Mouse (Mus musculus) small intestine, adult 2 months (tissue): ENCODE measurements around the gene Idnk. TPM values are rescaled to one million over a fixed set of nuclear protein-coding genes. Genes with fewer than 3 reads are reported as not detected.

ENCODE experiments used
- H3K27ac ChIP-seq: fragments of 200-500 bp; 2 replicates; pipeline ENCODE4 v1.5.1; 2012; ENCODE audit warnings: low read depth, low read length, control low read depth, inconsistent platforms; ENCODE audit not compliant: insufficient read depth
- H3K27me3 ChIP-seq: fragments of 200-500 bp; 2 replicates; pipeline ENCODE4 v1.6.1; 2012; ENCODE audit warnings: mild to moderate bottlenecking, moderate library complexity, low read length, inconsistent platforms; ENCODE audit not compliant: control insufficient read depth, insufficient read depth
- H3K36me3 ChIP-seq: fragments of 200-500 bp; 2 replicates; pipeline ENCODE4 v1.6.1; 2012; ENCODE audit warnings: mild to moderate bottlenecking, low read length, control low read depth, inconsistent platforms; ENCODE audit not compliant: control insufficient read depth, insufficient read depth
- H3K4me1 ChIP-seq: fragments of 200-500 bp; 2 replicates; pipeline ENCODE4 v1.6.1; 2012; ENCODE audit warnings: low read length, inconsistent platforms, mixed read lengths; ENCODE audit not compliant: control insufficient read depth, insufficient read depth, insufficient read length
- H3K4me3 ChIP-seq: fragments of 200-500 bp; 2 replicates; pipeline ENCODE4 v1.5.1; 2012; ENCODE audit warnings: low read depth, mild to moderate bottlenecking, control low read depth, inconsistent platforms, low read length, moderate library complexity
- CTCF ChIP-seq: fragments of 200-500 bp; IDR thresholded peaks from 2 replicates; pipeline ENCODE4 v1.5.1; 2012; ENCODE audit warnings: low read depth, mild to moderate bottlenecking, control low read depth, inconsistent platforms, low read length, moderate library complexity, mixed read lengths; ENCODE audit not compliant: insufficient replicate concordance, insufficient read length; ENCODE audit errors: extremely low read depth
- POLR2A ChIP-seq: fragments of 200-500 bp; IDR thresholded peaks from 2 replicates; pipeline ENCODE4 v1.6.1; 2012; ENCODE audit warnings: low read depth, mild to moderate bottlenecking, control low read depth, inconsistent platforms, low read length, moderate library complexity
- WGBS: fragments of 180-500 bp; shearing (Covaris S2); methylation state at CpG from one replicate; pipeline ENCODE4 v1.1.7; 2018; 5-methylcytosine and 5-hydroxymethylcytosine counted together
- polyA plus RNA-seq: library from polyadenylated mRNA; depleted of rRNA; stranded (reverse); fragments of >200 nt; gene quantifications from 2 replicates; pipeline ENCODE4 v1.2.3, GENCODE M21; 2012

The Idnk gene
- polyA plus RNA-seq, 1 experiment: 18.1 TPM

DNA sequence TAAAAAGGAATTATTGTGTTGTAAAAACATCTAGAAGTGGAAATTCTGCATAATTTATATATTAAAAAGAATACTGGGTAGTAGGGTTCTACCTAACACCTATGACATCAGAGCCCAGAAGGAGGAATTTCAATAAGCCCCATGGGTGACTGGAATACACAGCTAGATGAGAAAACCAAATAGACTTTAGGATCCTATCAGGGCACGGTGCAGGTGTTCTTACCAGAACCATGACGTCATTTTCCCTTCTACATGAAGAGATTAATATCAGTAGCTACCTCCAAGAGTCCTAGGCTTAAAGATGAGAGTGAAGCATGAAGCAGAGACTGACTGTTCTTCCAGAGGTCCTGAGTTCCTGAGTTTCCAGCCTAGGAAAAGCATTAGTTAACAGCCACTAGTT lies 40.6 kb upstream of the Idnk start:
- Histone ChIP-seq H3K4me3 (no peak overlapping the region), H3K27ac (no peak overlapping the region), H3K36me3 (no peaks in the 10 kb centered on the region), H3K4me1 (peaks cover 14% of the 10 kb centered on the region; the same call in 1 of the 2 replicates), H3K27me3 (no peaks in the 10 kb centered on the region)
- WGBS: 58% methylated on average over 2 of the region's 2 CpGs
- TF ChIP-seq POLR2A: no peak
- no peak for TF ChIP-seq CTCF

GRCm38 (mm10) chr13:58117318-58118017 lies 40.0 kb upstream of the Idnk start:
- peaks cover 13% of the 10 kb centered on the region; the same call in 1 of the 2 replicates for H3K4me1 ChIP-seq
- no peaks in the 10 kb centered on the region for H3K27me3 ChIP-seq
- H3K36me3 ChIP-seq: no peaks in the 10 kb centered on the region
- 57% methylated on average over 8 of the region's 8 CpGs for WGBS
- no peak overlapping the region for H3K27ac ChIP-seq
- TF ChIP-seq POLR2A (no peak), CTCF (peak; percentile 71; the same call in 1 of the 2 replicates)
- no peak overlapping the region for H3K4me3 ChIP-seq

DNA sequence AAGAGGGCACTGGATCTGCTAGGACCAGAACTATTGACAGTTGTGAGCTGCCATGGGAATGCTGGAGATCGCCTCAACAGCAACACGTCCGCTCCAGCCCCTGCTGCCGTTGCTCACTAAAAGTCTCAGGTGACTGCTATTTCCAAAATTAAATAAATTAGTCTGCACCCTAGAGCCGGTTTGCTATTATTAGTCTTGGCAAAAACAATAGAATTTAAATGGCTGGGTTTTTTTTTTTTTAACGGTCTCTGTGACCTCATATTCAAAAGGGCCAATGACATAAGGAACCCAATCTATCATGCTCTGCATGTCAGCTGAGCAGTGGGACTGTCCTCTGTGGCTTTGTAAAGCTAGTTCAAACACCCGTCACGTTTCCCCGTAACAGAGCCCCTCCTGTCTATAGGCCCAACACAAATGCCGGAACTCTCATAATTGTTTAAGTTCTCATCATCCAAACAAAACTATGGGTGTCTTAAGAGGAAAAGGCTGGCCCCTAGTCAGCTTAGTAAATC lies 34.6 kb upstream of the Idnk start:
- TF ChIP-seq CTCF: no peak
- no peak for TF ChIP-seq POLR2A
- no peaks in the 10 kb centered on the region for H3K27me3 ChIP-seq
- no peak overlapping the region for H3K27ac ChIP-seq
- H3K4me3 ChIP-seq: no peak overlapping the region
- peaks cover 2% of the 10 kb centered on the region; the same call in 1 of the 2 replicates for H3K4me1 ChIP-seq
- 65% methylated on average over 10 of the region's 10 CpGs for WGBS
- H3K36me3 ChIP-seq: peaks cover 4% of the 10 kb centered on the region; the same call in 1 of the 2 replicates

- peaks cover 4% of the 10 kb centered on the region; the same call in 1 of the 2 replicates for H3K36me3 ChIP-seq
- H3K27ac ChIP-seq: no peak overlapping the region
- WGBS: 19% methylated on average over 8 of the region's 8 CpGs
Observed at GRCm38 (mm10) chr13:58123381-58123780, 34.1 kb upstream of the Idnk start.

GRCm38 (mm10) chr13:58124278-58124677 lies 33.2 kb upstream of the Idnk start:
- TF ChIP-seq POLR2A (no peak), CTCF (no peak)
- Histone ChIP-seq H3K4me1 (peaks cover 2% of the 10 kb centered on the region; the same call in 1 of the 2 replicates), H3K36me3 (peaks cover 4% of the 10 kb centered on the region; the same call in 1 of the 2 replicates), H3K4me3 (no peak overlapping the region), H3K27ac (no peak overlapping the region), H3K27me3 (no peaks in the 10 kb centered on the region)
- WGBS: 82% methylated on average over 3 of the region's 3 CpGs

More at GRCm38 (mm10) chr13:58123381-58123780, 34.1 kb upstream of the Idnk start:
- Histone ChIP-seq H3K27me3 (no peaks in the 10 kb centered on the region), H3K4me1 (peaks cover 2% of the 10 kb centered on the region; the same call in 1 of the 2 replicates), H3K4me3 (no peak overlapping the region)
- TF ChIP-seq CTCF (no peak), POLR2A (no peak)

GRCm38 (mm10) chr13:58124989-58125388 lies 32.5 kb upstream of the Idnk start:
- H3K36me3 ChIP-seq: peaks cover 4% of the 10 kb centered on the region; the same call in 1 of the 2 replicates
- peaks cover 8% of the 10 kb centered on the region; the same call in 1 of the 2 replicates for H3K4me1 ChIP-seq
- H3K27ac ChIP-seq: no peak overlapping the region
- no peak for TF ChIP-seq POLR2A
- no peak for TF ChIP-seq CTCF
- H3K27me3 ChIP-seq: no peaks in the 10 kb centered on the region
- 45% methylated on average over 2 of the region's 2 CpGs for WGBS
- H3K4me3 ChIP-seq: no peak overlapping the region

DNA sequence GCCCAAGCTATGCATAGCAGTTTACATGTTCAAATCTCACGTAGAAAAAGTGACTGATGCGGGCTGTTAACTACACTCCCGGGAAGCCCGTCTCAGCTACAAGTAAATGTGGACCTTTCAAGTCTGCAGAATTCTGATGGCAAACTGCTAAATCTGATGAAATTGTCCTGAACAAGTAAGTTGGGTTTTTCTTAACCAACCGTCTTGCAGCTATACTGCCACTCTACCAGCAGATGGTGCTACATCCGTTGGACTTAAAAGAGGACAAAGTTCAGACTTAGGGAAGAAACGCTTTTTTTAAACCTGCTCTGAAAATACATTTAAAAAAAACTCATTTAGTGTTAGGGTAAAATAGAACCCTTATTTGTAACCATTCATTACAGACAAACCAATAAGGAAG lies 31.3 kb upstream of the Idnk start:
- Histone ChIP-seq H3K4me1 (peaks cover 11% of the 10 kb centered on the region; the same call in 1 of the 2 replicates), H3K36me3 (peaks cover 4% of the 10 kb centered on the region; the same call in 1 of the 2 replicates), H3K27ac (no peak overlapping the region), H3K27me3 (no peaks in the 10 kb centered on the region), H3K4me3 (no peak overlapping the region)
- no peak for TF ChIP-seq CTCF
- no peak for TF ChIP-seq POLR2A
- 8% methylated on average over 7 of the region's 7 CpGs for WGBS
